Mouse (Mus musculus): Measurements from ENCODE around the gene Elmo1. TPM values are rescaled to one million over a fixed set of nuclear protein-coding genes. Genes with fewer than 3 reads are reported as not detected.

The Elmo1 gene
- total and polyA plus RNA-seq, 3 experiments = 5.2 to 7.6 TPM; not detected in 1

DNA sequence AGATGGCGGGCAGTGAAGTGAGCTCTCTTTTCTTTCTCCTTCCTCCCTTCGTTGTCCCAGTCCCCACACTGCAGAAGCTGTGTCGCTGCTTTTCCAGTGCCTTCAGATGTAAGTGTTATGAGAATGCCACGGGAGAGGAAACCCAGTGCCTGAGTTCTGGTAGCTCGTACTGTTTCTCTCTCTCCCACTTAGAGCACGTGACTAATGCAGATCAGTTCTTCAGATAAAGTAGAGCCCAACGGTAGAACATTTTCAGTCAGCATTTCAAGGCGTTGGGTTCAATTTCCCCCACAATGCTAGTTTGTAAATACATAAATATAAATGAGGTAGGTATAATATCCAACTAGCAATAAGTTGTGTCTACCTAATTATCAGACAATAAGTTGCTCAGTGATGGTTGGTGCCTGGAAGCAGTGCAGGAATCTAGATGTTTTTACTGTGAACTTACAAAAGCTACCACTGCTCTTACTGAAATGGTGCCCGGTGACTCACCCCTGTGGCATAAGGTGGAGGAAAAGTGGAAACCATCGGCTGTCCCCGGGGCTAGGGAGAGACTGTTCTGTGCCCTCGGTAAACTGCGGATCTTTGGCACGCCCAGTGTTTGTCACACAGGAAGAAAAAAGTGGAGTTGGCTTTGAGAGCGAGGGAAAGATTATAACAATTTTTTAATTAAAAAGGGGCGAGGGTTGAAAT lies 205.0 kb downstream of the Elmo1 start:
- no peaks in the 10 kb centered on the region for H3K9me3 ChIP-seq (replicated peaks; ENCODE audit: insufficient read depth, low read length)
- peak overlapping the region; percentile 39 for H3K9ac ChIP-seq (ENCODE audit: control insufficient read depth, low read depth, low read length, poor library complexity, severe bottlenecking)
- H3K4me3 ChIP-seq (ENCODE audit: control insufficient read depth in 1 of 2, insufficient read depth in 1 of 2, low read depth in 2 of 2, low read length in 2 of 2) = peak overlapping the region; percentile 13 to 19; a peak in 2 of 4 replicates
- H3K27ac ChIP-seq (ENCODE audit: control insufficient read depth, low read depth, low read length) = peak overlapping the region; percentile 39; the same call in 1 of the 2 replicates
- TF ChIP-seq USF2 (IDR thresholded peaks at IDR 0.05; ENCODE audit: borderline replicate concordance in 1 of 2, insufficient read depth in 1 of 2, low read depth in 1 of 2, low read length in 2 of 2) (peak in 1 of 2 experiments; percentile 61; a peak in 2 of 4 replicates), HCFC1 (IDR thresholded peaks at IDR 0.05; ENCODE audit: low read depth, low read length) (no peak), RCOR1 (IDR thresholded peaks at IDR 0.05; ENCODE audit: low read depth, low read length) (no peak), JUND (IDR thresholded peaks at IDR 0.05; ENCODE audit: low read depth, low read length) (no peak), MYB (IDR thresholded peaks at IDR 0.05; ENCODE audit: low read depth, low read length) (no peak), MYC (IDR thresholded peaks at IDR 0.05; ENCODE audit: low read depth, low read length) (no peak), TBP (IDR thresholded peaks at IDR 0.05; ENCODE audit: low read depth, low read length) (0 out of 2 replicates have a peak, but pooled peaks have one; percentile 5), CHD1 (IDR thresholded peaks at IDR 0.05; ENCODE audit: low read depth, low read length) (no peak), KAT2A (conservative IDR thresholded peaks at IDR 0.05; ENCODE audit: low read depth, low read length) (no peak), BHLHE40 (IDR thresholded peaks at IDR 0.05; ENCODE audit: borderline replicate concordance, low read depth, low read length) (peak; percentile 78; the same call in 1 of the 2 replicates), MAX (IDR thresholded peaks at IDR 0.05; ENCODE audit: low read length) (peak; percentile 72; the same call in 1 of the 2 replicates), ELF1 (IDR thresholded peaks at IDR 0.05; ENCODE audit: low read depth, low read length) (no peak), USF1 (IDR thresholded peaks at IDR 0.05; ENCODE audit: low read depth, low read length) (peak; percentile 92), MAZ (IDR thresholded peaks at IDR 0.05; ENCODE audit: low read depth, low read length) (no peak), GATA1 (IDR thresholded peaks at IDR 0.05; ENCODE audit: low read depth, low read length) (peak; percentile 58; the same call in 1 of the 2 replicates), E2F4 (IDR thresholded peaks at IDR 0.05; ENCODE audit: borderline replicate concordance, low read depth, low read length) (no peak), POLR2A (IDR thresholded peaks at IDR 0.05; ENCODE audit: control insufficient read depth in 1 of 2, insufficient read depth in 1 of 2, low read depth in 1 of 2, low read length in 2 of 2, poor library complexity in 1 of 2) (no peak), GABPA (IDR thresholded peaks at IDR 0.05; ENCODE audit: low read depth, low read length) (no peak)
- no peaks in the 10 kb centered on the region for H3K27me3 ChIP-seq (ENCODE audit: control insufficient read depth in 1 of 2, insufficient read depth in 2 of 2, low read length in 2 of 2)
- peaks cover 0 to 12% of the 10 kb centered on the region in 2 experiments; a peak in 3 of 4 replicates for H3K4me1 ChIP-seq (ENCODE audit: control insufficient read depth in 1 of 2, insufficient read depth in 2 of 2, low read length in 2 of 2)
- peak; percentile 58 for DNase-seq (ENCODE audit: low read depth, low spot score)
- H3K79me2 ChIP-seq (ENCODE audit: control insufficient read depth, insufficient read depth, low read length, poor library complexity) = no peaks in the 10 kb centered on the region
- peaks cover 0 to 6% of the 10 kb centered on the region in 2 experiments; a peak in 2 of 4 replicates for H3K36me3 ChIP-seq (ENCODE audit: control insufficient read depth in 1 of 2, insufficient read depth in 2 of 2, low read length in 2 of 2)

DNA sequence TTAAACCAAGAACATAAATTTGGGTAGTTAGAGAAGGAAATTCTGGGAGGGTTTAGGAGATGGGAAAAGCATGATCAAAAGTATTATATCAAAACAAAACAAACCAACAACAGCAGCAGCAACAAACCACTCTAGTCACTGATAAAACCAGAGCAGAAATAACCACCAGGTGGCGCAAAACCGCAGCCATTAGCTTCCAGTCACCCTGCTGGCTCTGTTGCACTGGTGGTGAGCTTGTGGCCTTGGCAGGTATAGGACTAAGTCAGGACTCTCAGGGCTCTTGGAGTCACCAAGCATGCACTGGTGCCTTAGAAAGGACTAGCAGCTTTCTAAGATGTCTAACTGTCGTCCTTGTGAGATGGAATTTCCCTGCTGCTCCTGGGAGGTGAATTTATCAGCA lies 207.4 kb downstream of the Elmo1 start:
- H3K9me3 ChIP-seq (replicated peaks; ENCODE audit: insufficient read depth, low read length) = no peaks in the 10 kb centered on the region
- peak; percentile 79 for DNase-seq (ENCODE audit: low read depth, low spot score)
- TF ChIP-seq SIN3A (IDR thresholded peaks at IDR 0.05; ENCODE audit: low read length) (no peak), CTCF (IDR thresholded peaks at IDR 0.05 in 2 of 3, conservative IDR thresholded peaks at IDR 0.05 in 1 of 3; ENCODE audit: control insufficient read depth in 1 of 3, insufficient read depth in 1 of 3, low read depth in 2 of 3, low read length in 3 of 3, poor library complexity in 1 of 3, severe bottlenecking in 1 of 3) (peak; percentile 71 to 82 (median 73)), CHD2 (IDR thresholded peaks at IDR 0.05; ENCODE audit: low read length) (no peak), USF1 (IDR thresholded peaks at IDR 0.05; ENCODE audit: low read depth, low read length) (no peak), POLR2A (IDR thresholded peaks at IDR 0.05; ENCODE audit: control insufficient read depth in 1 of 2, insufficient read depth in 1 of 2, low read depth in 1 of 2, low read length in 2 of 2, poor library complexity in 1 of 2) (no peak), SMC3 (IDR thresholded peaks at IDR 0.05; ENCODE audit: low read depth, low read length) (peak; percentile 73), BHLHE40 (IDR thresholded peaks at IDR 0.05; ENCODE audit: borderline replicate concordance, low read depth, low read length) (no peak), KAT2A (conservative IDR thresholded peaks at IDR 0.05; ENCODE audit: low read depth, low read length) (no peak), RAD21 (IDR thresholded peaks at IDR 0.05; ENCODE audit: low read depth, low read length) (peak; percentile 47)
- H3K4me1 ChIP-seq (ENCODE audit: control insufficient read depth in 1 of 2, insufficient read depth in 2 of 2, low read length in 2 of 2) = peaks cover 0 to 12% of the 10 kb centered on the region in 2 experiments; a peak in 3 of 4 replicates
- H3K4me3 ChIP-seq (ENCODE audit: control insufficient read depth in 1 of 2, insufficient read depth in 1 of 2, low read depth in 2 of 2, low read length in 2 of 2) = no peak overlapping the region
- H3K36me3 ChIP-seq (ENCODE audit: control insufficient read depth in 1 of 2, insufficient read depth in 2 of 2, low read length in 2 of 2) = peaks cover 0 to 6% of the 10 kb centered on the region in 2 experiments; a peak in 2 of 4 replicates
- no peaks in the 10 kb centered on the region for H3K27me3 ChIP-seq (ENCODE audit: control insufficient read depth in 1 of 2, insufficient read depth in 2 of 2, low read length in 2 of 2)
- H3K27ac ChIP-seq (ENCODE audit: control insufficient read depth, low read depth, low read length) = no peak overlapping the region
- H3K79me2 ChIP-seq (ENCODE audit: control insufficient read depth, insufficient read depth, low read length, poor library complexity) = no peaks in the 10 kb centered on the region
- H3K9ac ChIP-seq (ENCODE audit: control insufficient read depth, low read depth, low read length, poor library complexity, severe bottlenecking) = no peak overlapping the region
